Comparison of ENCODE assay signal across 25 mouse cellular contexts in the genomic region with DNA sequence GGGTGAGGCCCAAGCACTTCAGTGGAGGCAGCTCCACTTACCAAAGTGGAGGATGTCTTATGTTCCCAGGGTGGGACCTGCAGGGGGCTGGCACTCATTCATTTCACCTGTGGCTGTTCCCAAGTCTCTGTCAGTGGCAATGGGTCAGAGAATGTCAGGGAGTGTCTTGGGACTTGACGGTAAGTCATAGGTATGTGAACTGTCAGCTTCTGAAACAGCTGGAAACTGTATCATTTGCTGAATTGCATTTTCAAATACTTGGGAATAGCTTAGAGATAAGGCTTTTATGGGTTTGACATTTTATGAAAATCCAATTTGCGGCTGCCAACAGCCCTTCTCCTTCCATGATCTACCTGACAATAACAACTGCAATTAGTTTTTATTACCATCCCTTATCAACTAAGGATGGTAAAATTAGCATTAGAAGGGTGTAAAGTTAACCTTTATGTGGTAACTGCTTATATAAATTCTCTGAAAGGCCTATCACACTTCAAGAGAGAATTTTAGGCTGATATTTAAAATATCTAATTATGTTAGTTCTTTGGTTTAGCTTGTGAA. TPM values are rescaled to one million over a fixed set of nuclear protein-coding genes. Genes with fewer than 3 reads are reported as not detected.
"Had no signal": no experiment of that assay in that cellular context is flagged by ENCODE, and none has a peak within 500 bp of the region (broad histone marks: within the 10 kb centered on the region; RNA-seq: fewer than 3 reads in every experiment).

No protein-coding gene starts in this region.

- H3K27me3 ChIP-seq: limb, embryonic 13.5 days; liver, embryonic 12.5 days; lung, embryonic 15.5 days; midbrain, embryonic 13.5 days had no signal

- H3K4me3 ChIP-seq: layer of hippocampus, adult 2 months; limb, embryonic 13.5 days; liver, embryonic 12.5 days; liver, embryonic 15.5 days; lung, embryonic 15.5 days; megakaryocyte, embryonic 14.5 days; midbrain, embryonic 10.5 days; midbrain, embryonic 13.5 days; myocyte had no signal

- H3K36me3 ChIP-seq: limb, embryonic 13.5 days; liver, embryonic 12.5 days; liver, embryonic 15.5 days; lung, embryonic 15.5 days; midbrain, embryonic 10.5 days; midbrain, embryonic 13.5 days had no signal

- H3K4me2 ChIP-seq: limb, embryonic 13.5 days; liver, embryonic 12.5 days; liver, embryonic 15.5 days; lung, embryonic 15.5 days; midbrain, embryonic 13.5 days had no signal

- H3K9ac ChIP-seq: limb, embryonic 13.5 days; liver, embryonic 12.5 days; liver, embryonic 15.5 days; lung, embryonic 15.5 days; midbrain, embryonic 13.5 days had no signal

- ATAC-seq: liver, embryonic 12.5 days; midbrain, embryonic 13.5 days; midbrain, embryonic 16.5 days had no signal

- DNase-seq: kidney, adult 18-20 months; kidney, adult 9 months; kidney, postnatal 25 days; layer of hippocampus, adult 9-11 months; left cerebral cortex, postnatal 4 days; liver; lung, adult 18-20 months; lung, postnatal 14 days; thymus, adult 18-20 months; thymus, postnatal 36 days had no signal

- H3K9me3 ChIP-seq: limb, embryonic 13.5 days; liver, embryonic 12.5 days; liver, embryonic 15.5 days; lung, embryonic 15.5 days; megakaryocyte, embryonic 14.5 days; midbrain, embryonic 10.5 days; midbrain, embryonic 13.5 days had no signal

- H3K27ac ChIP-seq: layer of hippocampus, adult 2 months; limb, embryonic 13.5 days; liver, embryonic 12.5 days; liver, embryonic 15.5 days; lung, embryonic 15.5 days; midbrain, embryonic 10.5 days; midbrain, embryonic 13.5 days had no signal

- H3K4me1 ChIP-seq: limb, embryonic 13.5 days; midbrain, embryonic 10.5 days; midbrain, embryonic 13.5 days had no signal

RNA-seq across cellular contexts. Expression of a gene that starts 34.8 kb away (rescaled TPM):
- polyA plus RNA-seq: myocyte had no signal

RNA-seq across cellular contexts. Expression of a gene that starts 35.0 kb away (rescaled TPM):
- total RNA-seq: layer of hippocampus, adult 2 months; left cerebral cortex, adult 8-10 months; left cerebral cortex, postnatal 4 days had no signal
- polyA plus RNA-seq: kidney, embryonic 16.5 days; large intestine, adult 2 months; limb, embryonic 13.5 days; liver, embryonic 12.5 days; liver, embryonic 15.5 days; lung, embryonic 15.5 days; midbrain, embryonic 16.5 days; myocyte; small intestine, adult 2 months; stomach, embryonic 16.5 days had no signal
